Mouse (Mus musculus) left cerebral cortex, postnatal 25 days (tissue): ENCODE measurements around the gene Casp12. TPM values are rescaled to one million over a fixed set of nuclear protein-coding genes. Genes with fewer than 3 reads are reported as not detected.
"Not testable (repeated sequence)": the region's sequence is repeated elsewhere in the genome, so short reads cannot be mapped to it uniquely, and the experiment has no call there.

Experiments used
- DNase-seq, 2 experiments: peaks; one replicate each; pipeline ENCODE4 v3.0.0; 2022; ENCODE audit warnings: low spot score in 2 of 2, mixed read lengths in 1 of 2
- intact Hi-C: fragments of 180-260 bp; cut with DNase I; formaldehyde crosslinking; loops from one replicate; pipeline ENCODE4 v1.15.1; 2025
- total RNA-seq, 2 experiments: library from RNA; stranded (reverse); gene quantifications; 2 replicates each; pipeline ENCODE4 v1.2.3; 2021

Casp12 gene
- total RNA-seq = 1 to 10 TPM; 1.1 to 2.1 TPM

GRCm38 (mm10) chr9:5345291-5345898 is at the start of gene Casp12:
TSS of gene Casp12 (plus strand) at chr9:5345430.
- intact Hi-C loops = no loop called here
- DNase-seq = peak in 1 of 2 experiments; percentile 11

GRCm38 (mm10) chr9:5296354-5297237 is 48.6 kb upstream of the Casp12 start:
- intact Hi-C loops = no loop called here

GRCm38 (mm10) chr9:5298329-5299131 is 46.7 kb upstream of the Casp12 start, which contains the start of gene Casp1:
TSS of gene Casp1 (plus strand) at chr9:5298517.
- intact Hi-C loops = no loop called here

More at GRCm38 (mm10) chr9:5296354-5297237, 48.6 kb upstream of the Casp12 start:
- no peak for DNase-seq

GRCm38 (mm10) chr9:5299132-5299381 is 46.2 kb upstream of the Casp12 start:
- intact Hi-C loops = no loop called here
- DNase-seq = no peak

More at GRCm38 (mm10) chr9:5298329-5299131, 46.7 kb upstream of the Casp12 start, which contains the start of gene Casp1:
- DNase-seq = no peak

GRCm38 (mm10) chr9:5308561-5308960 is 36.7 kb upstream of the Casp12 start, which contains the start of gene Casp4:
TSS of gene Casp4 (plus strand) at chr9:5308828.
- DNase-seq = no peak
- intact Hi-C loops = no loop called here

GRCm38 (mm10) chr9:5310112-5310511 is 35.1 kb upstream of the Casp12 start:
- intact Hi-C loops = no loop called here
- DNase-seq = no peak

GRCm38 (mm10) chr9:5311435-5311834 is 33.8 kb upstream of the Casp12 start:
- intact Hi-C loops = no loop called here
- DNase-seq = no peak

- no peak for DNase-seq
- intact Hi-C loops = no loop called here
These were observed 17.0 kb upstream of the Casp12 start for GRCm38 (mm10) chr9:5328204-5328603.

DNA sequence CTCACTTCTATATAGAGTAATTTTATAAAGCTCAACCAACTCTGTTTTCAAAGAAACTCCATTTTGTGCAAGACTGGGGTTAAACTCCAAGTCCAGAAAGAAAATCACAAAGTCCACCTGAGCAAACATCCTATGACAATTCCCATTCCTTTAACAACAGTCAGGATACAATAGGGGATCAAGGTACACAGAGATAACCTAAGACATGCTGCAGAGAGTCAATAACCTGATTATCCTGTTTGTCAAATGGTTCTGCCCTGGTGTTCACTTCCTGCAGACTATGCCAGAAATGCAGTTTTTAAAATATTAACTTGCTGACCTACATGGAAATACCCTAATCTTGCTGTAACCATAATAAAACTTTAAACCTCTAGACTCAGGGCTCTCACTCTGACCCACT is 12.8 kb upstream of the Casp12 start:
- intact Hi-C loops = no loop called here
- no peak for DNase-seq

GRCm38 (mm10) chr9:5333422-5333821 is 11.8 kb upstream of the Casp12 start:
- intact Hi-C loops = no loop called here
- no peak for DNase-seq

GRCm38 (mm10) chr9:5343092-5343491 is 2.1 kb upstream of the Casp12 start:
- DNase-seq = no peak
- intact Hi-C loops = no loop called here

- DNase-seq = no peak
- intact Hi-C loops = no loop called here
These were observed 1.1 kb upstream of the Casp12 start for GRCm38 (mm10) chr9:5344090-5344489.

DNA sequence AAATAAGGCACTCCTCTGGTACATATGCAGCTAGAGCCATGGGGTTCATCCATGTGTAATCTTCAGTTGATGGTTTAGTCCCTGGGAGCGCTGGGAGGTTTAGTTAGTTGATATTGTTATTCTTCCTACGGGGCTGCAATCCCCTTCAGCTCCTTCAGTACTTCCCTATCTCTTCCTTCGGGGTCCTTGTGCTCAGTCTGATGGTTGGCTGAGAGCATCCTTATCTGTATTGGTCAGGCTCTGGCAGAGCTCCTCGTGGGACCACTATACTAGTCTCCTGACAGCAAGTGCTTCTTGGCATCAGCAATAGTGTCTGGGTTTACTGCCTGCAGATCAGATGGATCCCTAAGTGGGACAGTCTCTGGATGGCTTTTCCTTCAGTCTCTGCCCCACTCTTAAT is 2.2 kb downstream of the Casp12 start:
- DNase-seq = no peak
- intact Hi-C loops = no loop called here

DNA sequence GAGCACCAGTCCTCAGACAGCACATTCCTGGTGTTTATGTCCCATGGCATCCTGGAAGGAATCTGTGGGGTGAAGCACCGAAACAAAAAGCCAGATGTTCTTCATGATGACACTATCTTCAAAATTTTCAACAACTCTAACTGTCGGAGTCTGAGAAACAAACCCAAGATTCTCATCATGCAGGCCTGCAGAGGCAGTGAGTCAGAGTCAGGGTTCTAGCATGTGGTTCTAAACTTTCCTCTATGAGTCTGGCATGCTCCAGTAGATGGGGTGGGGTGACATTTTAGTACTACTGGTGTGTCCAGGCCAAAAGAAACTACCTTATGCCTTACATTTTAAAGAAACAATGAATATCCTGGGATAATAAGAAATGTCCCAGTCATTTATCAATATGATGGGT is 8.4 kb downstream of the Casp12 start:
- intact Hi-C loops = no loop called here

GRCm38 (mm10) chr9:5356801-5357200 is 11.6 kb downstream of the Casp12 start:
- intact Hi-C loops = no loop called here
- no peak for DNase-seq

More for the DNA sequence above, 8.4 kb downstream of the Casp12 start:
- DNase-seq = no peak

- intact Hi-C loops = no loop called here
- no peak for DNase-seq
These were observed 48.3 kb downstream of the Casp12 start for GRCm38 (mm10) chr9:5393561-5393960.

DNA sequence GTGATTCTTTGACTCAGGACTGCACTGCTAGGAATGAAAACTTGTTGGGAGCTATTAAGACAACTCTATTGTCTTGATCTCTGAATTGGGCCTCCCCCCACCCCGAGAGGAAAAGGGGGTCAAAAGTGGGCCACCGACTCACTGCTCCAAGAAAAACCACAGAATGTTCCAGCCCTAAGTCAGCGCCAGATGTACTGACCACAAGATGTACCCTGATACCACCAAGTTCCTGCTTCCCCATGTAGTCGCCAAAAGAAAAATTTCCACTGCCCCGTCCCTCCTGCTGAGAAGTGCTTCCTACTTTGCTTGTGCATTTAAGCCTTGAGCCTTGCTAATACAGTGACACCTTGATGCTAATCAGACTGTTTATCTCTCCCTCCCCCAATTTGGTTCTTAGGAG is 50.6 kb downstream of the Casp12 start:
- intact Hi-C loops, DNase-seq: not testable (repeated sequence)

DNA sequence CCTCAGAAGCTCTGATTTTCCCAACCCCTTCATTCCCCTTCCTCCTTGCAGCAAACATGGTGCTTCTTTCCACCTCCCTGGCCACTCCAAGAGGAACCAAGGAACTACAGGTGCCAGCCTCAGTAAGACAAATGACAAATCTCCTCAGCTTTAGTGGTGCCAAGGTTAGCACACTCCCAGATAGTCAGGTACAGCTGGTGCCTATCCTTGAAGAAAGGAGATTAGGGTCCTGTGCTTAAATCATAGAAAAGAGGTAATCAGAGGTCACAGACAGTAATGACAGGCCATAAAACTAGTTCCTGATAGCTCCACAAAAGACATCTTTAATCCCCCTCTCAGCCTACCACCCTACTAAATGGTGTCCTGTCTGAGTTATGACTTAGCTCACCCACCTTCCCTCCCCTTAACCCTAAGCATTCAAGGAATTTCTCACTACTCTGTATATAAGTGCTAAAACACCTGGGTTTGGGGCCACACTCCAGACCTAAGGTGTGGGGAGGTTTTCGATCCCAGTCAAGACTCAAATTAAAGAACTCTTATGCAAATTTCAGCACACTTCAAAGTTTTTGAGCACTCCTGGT is 65.8 kb downstream of the Casp12 start:
- no peak for DNase-seq

DNA sequence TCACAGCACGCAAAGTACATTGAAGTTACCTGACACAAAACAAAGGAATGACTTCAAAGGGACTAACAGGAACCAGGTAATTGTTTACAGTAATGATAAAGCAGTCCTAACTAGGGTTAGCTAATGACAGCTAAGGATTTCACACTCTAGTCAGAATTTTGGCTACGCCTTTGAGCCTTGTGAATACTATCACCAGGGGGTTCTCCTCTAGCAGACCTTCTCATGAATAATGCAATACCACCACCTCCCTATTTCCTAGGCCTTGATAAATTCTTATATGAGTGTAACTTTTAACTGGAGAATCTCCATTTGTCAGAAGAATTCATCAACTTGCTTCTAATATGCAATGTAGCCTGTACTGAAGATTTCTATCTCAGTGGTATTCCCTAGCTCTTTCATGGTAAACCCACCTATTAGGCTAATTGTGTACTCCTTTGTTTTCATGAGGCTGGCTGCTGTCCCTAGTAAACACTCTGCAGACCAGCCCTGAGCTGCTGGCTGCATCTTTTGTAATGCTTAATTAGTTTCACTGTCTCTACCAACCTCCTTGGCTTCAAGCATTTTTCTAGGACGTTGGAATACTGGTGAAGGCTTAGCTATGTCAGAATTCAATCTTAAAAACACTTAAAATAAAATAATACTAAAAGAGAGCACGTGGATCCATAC is 67.3 kb downstream of the Casp12 start:
- intact Hi-C loops = no loop called here
- no peak for DNase-seq

More for the DNA sequence above, 65.8 kb downstream of the Casp12 start:
- intact Hi-C loops = no loop called here
